Mouse (Mus musculus) heart, embryonic 12.5 days (tissue): ENCODE measurements around the gene Krt39. TPM values are rescaled to one million over a fixed set of nuclear protein-coding genes. Genes with fewer than 3 reads are reported as not detected.

ENCODE experiments used
- ATAC-seq: fragments of 200-750 bp; cut with Nextera tagmentation; 2 replicates; pipeline ENCODE4 v1.8.0; 2017; ENCODE audit warnings: moderate TSS enrichment, moderate library complexity; ENCODE audit not compliant: insufficient number of reproducible peaks, low FRiP score
- H3K27ac ChIP-seq: fragments of 300-500 bp; sonication (generic); 2 replicates; pipeline ENCODE4 v1.5.1; 2016; ENCODE audit warnings: mild to moderate bottlenecking, moderate library complexity; ENCODE audit not compliant: poor library complexity, severe bottlenecking
- H3K27me3 ChIP-seq: fragments of 300-500 bp; sonication (generic); replicated peaks from 2 replicates; pipeline ENCODE4 v1.6.1; 2016; ENCODE audit warnings: mild to moderate bottlenecking, moderate library complexity
- H3K36me3 ChIP-seq: fragments of 300-500 bp; sonication (generic); 2 replicates; pipeline ENCODE4 v1.6.1; 2016; ENCODE audit warnings: mild to moderate bottlenecking, moderate library complexity
- H3K4me1 ChIP-seq: fragments of 300-500 bp; sonication (generic); replicated peaks from 2 replicates; pipeline ENCODE4 v1.6.1; 2016; ENCODE audit warnings: mild to moderate bottlenecking
- H3K4me2 ChIP-seq: fragments of 300-500 bp; sonication (generic); 2 replicates; pipeline ENCODE4 v1.6.1; 2016; ENCODE audit warnings: mild to moderate bottlenecking, moderate library complexity
- H3K4me3 ChIP-seq: fragments of 300-500 bp; sonication (generic); 2 replicates; pipeline ENCODE4 v1.5.1; 2016; ENCODE audit warnings: mild to moderate bottlenecking
- H3K9ac ChIP-seq: fragments of 300-500 bp; sonication (generic); 2 replicates; pipeline ENCODE4 v1.6.1; 2016; ENCODE audit warnings: mild to moderate bottlenecking, moderate library complexity
- H3K9me3 ChIP-seq: fragments of 300-500 bp; sonication (generic); replicated peaks from 2 replicates; pipeline ENCODE4 v1.6.1; 2016; ENCODE audit warnings: mild to moderate bottlenecking, moderate library complexity
- WGBS: fragments of 180-500 bp; shearing (Covaris S2); methylation state at CpG from one replicate; pipeline ENCODE4 v1.1.7; 2016; 5-methylcytosine and 5-hydroxymethylcytosine counted together
- polyA plus RNA-seq: library from polyadenylated mRNA; unstranded; fragments of >200 nt; fragmentation: Nextera tagmentation; extraction: Ambion mirVana; gene quantifications from 2 replicates; pipeline ENCODE4 v1.2.1, GENCODE M21; 2016

Krt39 gene
- polyA plus RNA-seq, 1 experiment from 2014 or later = not detected

DNA sequence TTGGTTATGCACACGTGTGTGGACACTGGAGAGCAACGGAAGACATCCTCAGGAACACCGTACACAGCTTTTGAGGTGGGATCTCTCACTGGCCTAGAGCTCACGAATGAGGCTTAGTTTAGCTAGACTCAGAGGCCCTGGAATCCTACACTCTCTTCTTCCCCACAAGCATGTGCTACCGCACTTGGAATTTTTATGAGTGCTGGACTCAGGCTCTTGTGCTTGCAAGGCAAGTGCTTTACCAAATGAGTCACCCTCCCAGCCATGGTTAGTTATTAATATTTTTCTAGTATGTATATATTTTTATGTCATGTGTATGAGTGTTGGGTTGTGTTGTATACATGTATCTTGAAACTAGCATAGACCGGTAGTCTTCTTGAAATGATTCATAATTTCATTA lies 49.2 kb downstream of the Krt39 start:
- Histone ChIP-seq H3K9me3 (no peaks in the 10 kb centered on the region), H3K4me1 (no peaks in the 10 kb centered on the region), H3K36me3 (no peaks in the 10 kb centered on the region), H3K9ac (no peak overlapping the region), H3K4me3 (no peak overlapping the region), H3K4me2 (no peak overlapping the region), H3K27me3 (no peaks in the 10 kb centered on the region), H3K27ac (no peak overlapping the region)
- WGBS = 81% methylated on average over 6 of the region's 6 CpGs
- no peak for ATAC-seq

DNA sequence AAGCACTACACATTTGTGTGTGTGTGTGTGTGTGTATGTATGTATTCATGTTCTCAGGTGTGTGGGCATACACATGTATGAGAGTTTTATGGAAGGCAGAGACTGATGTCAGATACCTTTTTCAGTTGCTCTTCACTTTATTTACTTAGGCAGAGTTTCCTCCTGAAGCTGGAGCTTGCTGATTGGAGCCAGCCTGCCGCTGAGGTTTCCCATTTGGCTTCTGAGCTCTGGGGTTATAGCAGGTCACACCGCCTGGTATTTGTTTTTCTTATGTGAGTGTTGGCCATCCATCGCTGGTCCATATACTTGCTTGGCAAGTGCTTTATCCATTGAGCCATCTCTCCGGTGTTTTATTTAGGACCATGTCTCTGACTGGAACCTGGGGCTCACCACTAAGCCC lies 51.9 kb downstream of the Krt39 start:
- ATAC-seq = no peak
- H3K9me3 ChIP-seq = no peaks in the 10 kb centered on the region
- H3K4me2 ChIP-seq = no peak overlapping the region
- no peak overlapping the region for H3K9ac ChIP-seq
- H3K4me3 ChIP-seq = no peak overlapping the region
- no peaks in the 10 kb centered on the region for H3K36me3 ChIP-seq
- no peak overlapping the region for H3K27ac ChIP-seq
- H3K4me1 ChIP-seq = no peaks in the 10 kb centered on the region
- H3K27me3 ChIP-seq = no peaks in the 10 kb centered on the region
- 75% methylated on average over 4 of the region's 4 CpGs for WGBS

DNA sequence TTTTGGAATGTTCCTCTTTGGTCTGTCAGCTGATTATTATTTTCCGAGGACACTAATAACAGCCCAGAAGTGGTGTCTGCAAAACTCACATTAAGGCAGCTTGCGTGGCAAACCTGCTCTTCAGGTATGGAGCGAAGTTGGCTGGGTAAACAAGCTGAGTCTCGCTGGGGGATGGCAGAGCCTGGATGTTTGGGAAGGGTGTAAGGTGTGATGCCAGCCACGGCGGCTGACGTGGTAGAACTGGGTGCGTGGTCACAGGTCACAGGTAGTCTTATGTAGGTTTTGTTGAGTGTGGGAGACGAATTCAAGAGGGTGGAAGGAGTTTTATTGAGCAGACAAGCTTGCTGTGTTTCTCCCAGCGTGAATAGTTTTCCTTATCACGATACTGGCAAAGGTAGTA lies 52.6 kb downstream of the Krt39 start:
- H3K27ac ChIP-seq = no peak overlapping the region
- WGBS = 84% methylated on average over 11 of the region's 11 CpGs

DNA sequence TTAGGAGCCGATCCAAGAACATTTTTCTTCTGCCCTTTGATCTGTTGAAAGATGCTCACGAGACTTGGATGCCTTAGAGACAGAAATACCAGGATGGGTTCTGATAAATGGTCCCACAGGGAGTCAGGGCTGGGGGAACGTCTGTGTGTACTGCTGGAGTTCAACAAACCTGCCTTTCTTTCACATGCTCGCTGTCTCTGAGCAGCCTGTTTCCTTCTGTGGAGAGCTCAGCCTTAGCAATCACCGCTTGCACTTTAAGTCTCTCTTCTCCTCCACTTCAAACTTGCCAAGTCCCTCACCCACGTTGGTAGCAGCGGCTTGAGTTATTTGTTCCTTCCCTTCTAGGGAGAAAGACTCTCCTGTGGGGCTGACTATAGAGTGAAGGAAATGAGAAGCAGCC lies 54.8 kb downstream of the Krt39 start:
- no peak overlapping the region for H3K4me2 ChIP-seq
- no peak for ATAC-seq
- H3K36me3 ChIP-seq = no peaks in the 10 kb centered on the region
- no peak overlapping the region for H3K27ac ChIP-seq
- peaks cover 6% of the 10 kb centered on the region for H3K27me3 ChIP-seq
- WGBS = 21% methylated on average over 7 of the region's 7 CpGs
- H3K4me3 ChIP-seq = no peak overlapping the region
- no peaks in the 10 kb centered on the region for H3K4me1 ChIP-seq
- no peak overlapping the region for H3K9ac ChIP-seq
- H3K9me3 ChIP-seq = no peaks in the 10 kb centered on the region

More for the DNA sequence above, 52.6 kb downstream of the Krt39 start:
- no peaks in the 10 kb centered on the region for H3K4me1 ChIP-seq
- H3K27me3 ChIP-seq = no peaks in the 10 kb centered on the region
- H3K9me3 ChIP-seq = no peaks in the 10 kb centered on the region
- H3K36me3 ChIP-seq = no peaks in the 10 kb centered on the region
- ATAC-seq = no peak
- no peak overlapping the region for H3K4me2 ChIP-seq
- no peak overlapping the region for H3K9ac ChIP-seq
- H3K4me3 ChIP-seq = no peak overlapping the region

DNA sequence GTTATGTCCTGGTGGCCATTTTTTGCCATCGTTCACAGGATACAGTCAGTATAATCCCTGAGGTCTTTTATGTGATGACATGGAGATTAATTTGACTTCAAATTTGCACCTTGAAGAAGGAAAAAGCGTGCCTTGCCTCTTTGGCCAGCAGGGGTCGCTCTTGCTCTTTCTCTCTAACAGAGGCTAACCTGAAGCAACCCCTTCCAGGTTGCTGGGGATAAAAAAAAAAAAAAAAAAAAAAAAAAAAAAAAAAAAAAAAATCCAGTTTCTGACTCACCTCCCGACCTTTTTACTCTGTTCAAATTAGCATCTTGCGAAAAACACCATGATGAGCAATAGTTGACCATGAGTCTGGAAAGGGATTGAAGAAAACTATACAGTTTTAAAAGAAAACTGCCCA lies 56.3 kb downstream of the Krt39 start:
- no peaks in the 10 kb centered on the region for H3K9me3 ChIP-seq
- no peaks in the 10 kb centered on the region for H3K4me1 ChIP-seq
- 4% methylated on average over 5 of the region's 5 CpGs for WGBS
- no peak overlapping the region for H3K4me2 ChIP-seq
- no peak overlapping the region for H3K27ac ChIP-seq
- H3K9ac ChIP-seq = no peak overlapping the region
- no peak for ATAC-seq
- no peak overlapping the region for H3K4me3 ChIP-seq
- H3K27me3 ChIP-seq = peaks cover 6% of the 10 kb centered on the region
- H3K36me3 ChIP-seq = no peaks in the 10 kb centered on the region

Other genes with a start within 250 kb of the Krt39 start
- not detected in 2 replicates for gene Krt24, start 236.1 kb downstream of the Krt39 start, polyA plus RNA-seq
- gene Krt25, start 198.4 kb downstream of the Krt39 start, polyA plus RNA-seq = not detected in 2 replicates
- not detected in 2 replicates for gene Krt26, start 183.4 kb downstream of the Krt39 start, polyA plus RNA-seq
- gene Krt27, start 170.2 kb downstream of the Krt39 start, polyA plus RNA-seq = 0.12 TPM in 1 of 2 replicates, not detected in the other
- 0.12 and 0.20 TPM in 2 replicates for gene Krt28, start 146.4 kb downstream of the Krt39 start, polyA plus RNA-seq
- gene Krt10, start 132.0 kb downstream of the Krt39 start, polyA plus RNA-seq = 16.6 and 18.8 TPM in 2 replicates
- gene Krt12, start 99.1 kb downstream of the Krt39 start, polyA plus RNA-seq = not detected in 2 replicates
- 3.6 and 4.1 TPM in 2 replicates for gene Krt20, start 83.2 kb downstream of the Krt39 start, polyA plus RNA-seq
- 0.27 and 0.52 TPM in 2 replicates for gene Krt23, start 28.2 kb downstream of the Krt39 start, polyA plus RNA-seq
- gene Krt40, start 21.8 kb upstream of the Krt39 start, polyA plus RNA-seq = not detected in 2 replicates
- not detected in 2 replicates for gene Krtap3-3, start 29.5 kb upstream of the Krt39 start, polyA plus RNA-seq
- not detected in 2 replicates for gene Krtap3-2, start 35.5 kb upstream of the Krt39 start, polyA plus RNA-seq
- not detected in 2 replicates for gene Gm11939, start 38.1 kb upstream of the Krt39 start, polyA plus RNA-seq
- not detected in 2 replicates for gene Krtap3-1, start 45.3 kb upstream of the Krt39 start, polyA plus RNA-seq
- not detected in 2 replicates for gene Krtap1-5, start 59.7 kb upstream of the Krt39 start, polyA plus RNA-seq
- gene Krtap1-4, start 62.3 kb upstream of the Krt39 start, polyA plus RNA-seq = not detected in 2 replicates
- not detected in 2 replicates for gene Krtap1-3, start 70.0 kb upstream of the Krt39 start, polyA plus RNA-seq
- not detected in 2 replicates for gene Krtap9-3, start 76.8 kb upstream of the Krt39 start, polyA plus RNA-seq
- not detected in 2 replicates for gene Gm11938, start 82.0 kb upstream of the Krt39 start, polyA plus RNA-seq
- not detected in 2 replicates for gene Gm11937, start 88.9 kb upstream of the Krt39 start, polyA plus RNA-seq
- gene Krtap2-4, start 93.5 kb upstream of the Krt39 start, polyA plus RNA-seq = not detected in 2 replicates
- not detected in 2 replicates for gene Gm11562, start 99.1 kb upstream of the Krt39 start, polyA plus RNA-seq
- not detected in 2 replicates for gene Krtap4-1, start 106.9 kb upstream of the Krt39 start, polyA plus RNA-seq
- not detected in 2 replicates for gene Krtap4-2, start 113.7 kb upstream of the Krt39 start, polyA plus RNA-seq
- gene Krtap4-7, start 122.8 kb upstream of the Krt39 start, polyA plus RNA-seq = not detected in 2 replicates
- not detected in 2 replicates for gene Gm11555, start 128.9 kb upstream of the Krt39 start, polyA plus RNA-seq
- gene Gm11563, start 137.6 kb upstream of the Krt39 start, polyA plus RNA-seq = not detected in 2 replicates
- not detected in 2 replicates for gene Krtap4-6, start 144.6 kb upstream of the Krt39 start, polyA plus RNA-seq
- not detected in 2 replicates for gene Gm14190, start 169.4 kb upstream of the Krt39 start, polyA plus RNA-seq
- not detected in 2 replicates for gene Gm14180, start 213.0 kb upstream of the Krt39 start, polyA plus RNA-seq